Mouse (Mus musculus) liver, embryonic 14.5 days (tissue): ENCODE measurements around the gene Rbms1. TPM values are rescaled to one million over a fixed set of nuclear protein-coding genes. Genes with fewer than 3 reads are reported as not detected.
A peak's percentile ranks its signal among the peaks of the same experiment; 100 is the strongest.

Source experiments
- ATAC-seq: fragments of 200-750 bp; cut with Nextera tagmentation; 2 replicates; pipeline ENCODE4 v1.8.0; 2017; ENCODE audit warnings: moderate number of reproducible peaks, mild to moderate bottlenecking, moderate library complexity; ENCODE audit not compliant: insufficient read depth
- DNase-seq, 3 experiments: peaks; one replicate each; pipeline ENCODE4 v3.0.0-alpha.2; 2012 to 2013; ENCODE audit warnings: low read depth in 3 of 3, low spot score in 3 of 3
- H3K27ac ChIP-seq: fragments of 300-500 bp; sonication (generic); 2 replicates; pipeline ENCODE4 v1.5.1; 2014; ENCODE audit warnings: moderate library complexity, mild to moderate bottlenecking, control low read depth, inconsistent platforms
- H3K27me3 ChIP-seq: fragments of 300-500 bp; sonication (generic); 2 replicates; pipeline ENCODE4 v1.6.1; 2014; ENCODE audit warnings: mild to moderate bottlenecking, low read length, moderate library complexity; ENCODE audit not compliant: control insufficient read depth, insufficient read depth
- H3K36me3 ChIP-seq: fragments of 300-500 bp; sonication (generic); replicated peaks from 2 replicates; pipeline ENCODE4 v1.6.1; 2014; ENCODE audit warnings: low read depth; ENCODE audit not compliant: control insufficient read depth, insufficient read depth
- H3K4me1 ChIP-seq, 2 experiments: fragments of 200-500 bp in 1 of 2; fragments of 300-500 bp in 1 of 2; sonication (generic) in 1 of 2; replicated peaks; 2 replicates each; pipeline ENCODE4 v1.6.1; 2012 to 2014; ENCODE audit warnings: antibody characterized with exemption in 1 of 2, inconsistent platforms in 1 of 2, low read length in 1 of 2; ENCODE audit not compliant: control insufficient read depth in 2 of 2, insufficient read depth in 2 of 2
- H3K4me2 ChIP-seq: fragments of 300-500 bp; sonication (generic); 2 replicates; pipeline ENCODE4 v1.6.1; 2014; ENCODE audit warnings: low read depth, mild to moderate bottlenecking, control low read depth, moderate library complexity
- H3K4me3 ChIP-seq, 2 experiments: fragments of 200-500 bp in 1 of 2; fragments of 300-500 bp in 1 of 2; sonication (generic) in 1 of 2; 2 replicates each; pipeline ENCODE4 v1.5.1; 2012 to 2014; ENCODE audit warnings: low read depth in 2 of 2, low read length in 2 of 2, mild to moderate bottlenecking in 2 of 2, control low read depth in 1 of 2, inconsistent platforms in 1 of 2, moderate library complexity in 1 of 2; ENCODE audit not compliant: insufficient read depth in 1 of 2
- H3K9ac ChIP-seq: fragments of 300-500 bp; sonication (generic); replicated peaks from 2 replicates; pipeline ENCODE4 v1.6.1; 2014; ENCODE audit warnings: mild to moderate bottlenecking, control low read depth, moderate library complexity
- H3K9me3 ChIP-seq: fragments of 300-500 bp; sonication (generic); 2 replicates; pipeline ENCODE4 v1.6.1; 2016; ENCODE audit warnings: low read length, mixed read lengths; ENCODE audit not compliant: control insufficient read depth
- CTCF ChIP-seq: IDR thresholded peaks from 2 replicates; pipeline ENCODE4 v1.5.1; 2016; ENCODE audit warnings: antibody characterized with exemption, low read depth, control low read depth
- EP300 ChIP-seq: IDR thresholded peaks from 2 replicates; pipeline ENCODE4 v1.6.1; 2016; ENCODE audit warnings: antibody characterized with exemption, low read depth
- WGBS: fragments of 180-500 bp; shearing (Covaris S2); extraction: QIAGEN DNeasy Blood & Tissue Kit; methylation state at CpG from one replicate; pipeline ENCODE4 v1.1.7; 2014; ENCODE audit not compliant: insufficient replicate concordance; 5-methylcytosine and 5-hydroxymethylcytosine counted together
- polyA plus RNA-seq, 2 experiments: library from polyadenylated mRNA; depleted of rRNA in 1 of 2; stranded (reverse) in 1 of 2; unstranded in 1 of 2; fragments of >200 nt; fragmentation: Nextera tagmentation in 1 of 2; extraction: Ambion mirVana in 1 of 2; gene quantifications; 2 replicates each; pipeline versions ENCODE4 v1.2.1 to v1.2.3; 2012 to 2014

Rbms1 gene
- polyA plus RNA-seq, 2 experiments, result 16.8 to 31.8 TPM

DNA sequence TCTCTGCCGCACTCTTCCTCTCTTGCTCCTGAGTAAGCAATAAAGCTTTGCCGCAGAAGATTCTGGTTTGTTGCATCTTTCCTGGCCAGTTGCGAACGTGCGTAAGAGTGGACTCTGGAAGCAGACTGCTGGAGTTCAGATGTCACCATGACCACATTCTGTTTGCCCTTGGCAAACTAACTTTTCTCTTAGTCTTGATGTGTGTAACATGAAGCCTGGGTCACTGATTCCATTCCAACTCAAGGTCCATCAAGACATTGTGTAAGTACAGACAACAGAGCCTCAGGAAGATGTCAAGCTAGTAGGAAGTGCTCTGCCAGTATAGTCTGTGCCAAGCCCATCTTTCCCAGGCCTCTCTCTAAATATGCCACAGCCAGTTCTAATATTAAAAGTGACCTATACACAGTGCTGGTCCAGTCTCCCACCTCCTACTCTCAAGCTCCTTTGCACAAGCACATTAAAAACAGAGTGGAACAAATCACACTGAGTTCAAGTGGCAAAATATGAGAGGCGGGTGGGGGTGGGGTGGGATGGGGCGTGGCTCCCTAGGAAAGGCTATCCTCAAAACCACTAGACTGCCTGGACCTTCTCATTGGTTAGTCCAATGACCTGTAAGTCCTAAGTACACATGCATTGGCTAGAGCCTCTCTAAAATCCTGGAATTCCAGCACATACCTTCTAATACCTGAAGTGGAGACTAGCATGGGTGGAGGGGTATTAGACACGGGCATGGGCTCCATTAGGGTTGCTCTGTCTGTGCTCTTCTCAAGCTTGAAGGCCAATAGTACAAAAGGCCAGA, 99.9 kb downstream of the Rbms1 start:
- Histone ChIP-seq H3K36me3 (no peaks in the 10 kb centered on the region), H3K4me3 (no peak overlapping the region), H3K27ac (no peak overlapping the region; the same call in 1 of the 2 replicates), H3K9ac (no peak overlapping the region), H3K27me3 (no peaks in the 10 kb centered on the region), H3K4me2 (no peak overlapping the region), H3K4me1 (peaks cover 10 to 31% of the 10 kb centered on the region in 2 experiments), H3K9me3 (no peaks in the 10 kb centered on the region)
- DNase-seq (no peak), ATAC-seq (peak; percentile 42; the same call in 1 of the 2 replicates)
- WGBS, result 79% methylated on average over 8 of the region's 8 CpGs
- no peak for TF ChIP-seq EP300
- TF ChIP-seq CTCF, result no peak

DNA sequence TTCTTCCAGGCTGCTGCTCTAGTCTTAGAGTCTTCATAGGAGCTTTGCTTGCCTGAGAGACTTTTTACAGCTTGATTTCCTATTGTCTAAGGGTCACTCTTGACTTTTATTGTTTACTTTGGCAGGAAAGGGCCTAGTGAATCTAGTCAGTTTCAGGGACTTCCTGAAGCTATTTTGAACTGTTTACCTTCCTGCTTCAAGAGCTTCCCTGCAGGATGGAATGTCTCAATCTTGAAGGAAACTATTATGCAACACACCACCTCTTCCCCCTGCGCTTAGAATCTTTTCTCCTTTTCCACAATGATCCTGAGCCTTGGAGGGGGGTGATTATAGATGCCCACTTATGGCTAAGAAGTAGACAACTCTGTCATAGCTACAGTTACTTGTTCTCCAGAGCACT, 104.9 kb downstream of the Rbms1 start:
- no peaks in the 10 kb centered on the region for H3K9me3 ChIP-seq
- no peak for ATAC-seq
- peaks cover 0 to 5% of the 10 kb centered on the region in 2 experiments; a peak in 2 of 4 replicates for H3K4me1 ChIP-seq
- no peak overlapping the region for H3K4me3 ChIP-seq
- H3K27me3 ChIP-seq, result no peaks in the 10 kb centered on the region
- TF ChIP-seq EP300 (no peak), CTCF (no peak)
- H3K27ac ChIP-seq, result no peak overlapping the region
- WGBS, result 66% methylated on average over 1 of the region's 1 CpGs
- no peak overlapping the region for H3K4me2 ChIP-seq
- H3K9ac ChIP-seq, result no peak overlapping the region
- no peaks in the 10 kb centered on the region for H3K36me3 ChIP-seq
- DNase-seq, result no peak

- ATAC-seq (no peak), DNase-seq (no peak)
- Histone ChIP-seq H3K4me2 (no peak overlapping the region), H3K27me3 (no peaks in the 10 kb centered on the region), H3K4me1 (peaks cover 0 to 5% of the 10 kb centered on the region in 2 experiments; a peak in 2 of 4 replicates), H3K27ac (no peak overlapping the region), H3K9me3 (no peaks in the 10 kb centered on the region), H3K9ac (no peak overlapping the region), H3K4me3 (no peak overlapping the region), H3K36me3 (no peaks in the 10 kb centered on the region)
- 73% methylated on average over 2 of the region's 2 CpGs for WGBS
- TF ChIP-seq EP300, result no peak
- no peak for TF ChIP-seq CTCF
Measured at GRCm38 (mm10) chr2:60856097-60856496, 106.9 kb downstream of the Rbms1 start.

DNA sequence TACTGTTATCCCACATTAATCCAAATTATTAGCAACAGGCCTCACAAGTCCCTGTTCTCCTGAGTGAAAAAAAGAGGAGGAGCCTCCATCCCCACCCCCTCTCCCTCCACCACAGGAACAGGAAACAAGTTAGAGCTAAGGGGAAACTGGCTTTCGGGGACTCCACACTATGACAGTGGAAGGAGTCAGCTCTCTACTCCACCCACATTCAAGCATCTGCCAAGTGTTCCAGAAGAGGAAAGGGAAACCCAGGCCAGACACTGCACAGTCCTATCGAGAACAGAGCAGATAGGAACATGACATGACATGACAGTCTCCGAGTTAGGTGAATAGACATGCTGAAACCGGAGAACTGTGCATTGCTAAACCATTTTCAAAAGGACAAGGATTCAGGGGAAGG, 108.0 kb downstream of the Rbms1 start:
- Histone ChIP-seq H3K27ac (no peak overlapping the region), H3K4me2 (no peak overlapping the region), H3K9ac (no peak overlapping the region), H3K4me1 (peaks cover 0 to 5% of the 10 kb centered on the region in 2 experiments; a peak in 2 of 4 replicates), H3K36me3 (no peaks in the 10 kb centered on the region), H3K4me3 (no peak overlapping the region), H3K9me3 (no peaks in the 10 kb centered on the region), H3K27me3 (no peaks in the 10 kb centered on the region)
- TF ChIP-seq CTCF (no peak), EP300 (no peak)
- DNase-seq (no peak), ATAC-seq (no peak)
- WGBS, result 8% methylated on average over 4 of the region's 4 CpGs

- TF ChIP-seq CTCF (no peak), EP300 (no peak)
- no peak overlapping the region for H3K4me3 ChIP-seq
- H3K27me3 ChIP-seq, result no peaks in the 10 kb centered on the region
- no peak overlapping the region for H3K27ac ChIP-seq
- ATAC-seq (no peak), DNase-seq (no peak)
- 70% methylated on average over 3 of the region's 3 CpGs for WGBS
- H3K36me3 ChIP-seq, result no peaks in the 10 kb centered on the region
- no peak overlapping the region for H3K4me2 ChIP-seq
- no peak overlapping the region for H3K9ac ChIP-seq
- H3K9me3 ChIP-seq, result no peaks in the 10 kb centered on the region
- H3K4me1 ChIP-seq, result peaks cover 0 to 5% of the 10 kb centered on the region in 2 experiments; a peak in 2 of 4 replicates
Measured at GRCm38 (mm10) chr2:60851898-60852297, 111.1 kb downstream of the Rbms1 start.
